Mouse (Mus musculus) brain, embryonic 18.5 days (tissue): ENCODE measurements around the gene Tmem59.

Source experiments
- DNase-seq: peaks from one replicate; pipeline ENCODE4 v3.0.0-alpha.2; 2012; ENCODE audit warnings: low read depth, low spot score

The Tmem59 gene

GRCm38 (mm10) chr4:107240196-107240595 lies 62.0 kb downstream of the Tmem59 start:
- DNase-seq, result no peak

- DNase-seq, result no peak
These were observed 65.5 kb downstream of the Tmem59 start for GRCm38 (mm10) chr4:107243365-107244333.

- no peak for DNase-seq
These were observed 67.2 kb downstream of the Tmem59 start for GRCm38 (mm10) chr4:107245368-107245767.

- no peak for DNase-seq
These were observed 67.8 kb downstream of the Tmem59 start for GRCm38 (mm10) chr4:107246040-107246439.

- no peak for DNase-seq
These were observed 68.9 kb downstream of the Tmem59 start for GRCm38 (mm10) chr4:107247110-107247509.

GRCm38 (mm10) chr4:107248061-107248460 lies 69.9 kb downstream of the Tmem59 start:
- no peak for DNase-seq

GRCm38 (mm10) chr4:107249471-107249870 lies 71.3 kb downstream of the Tmem59 start:
- DNase-seq, result no peak

GRCm38 (mm10) chr4:107250494-107250893 lies 72.3 kb downstream of the Tmem59 start:
- DNase-seq, result no peak
